ENCODE assay signal across 9 mouse cellular contexts in the genomic region with DNA sequence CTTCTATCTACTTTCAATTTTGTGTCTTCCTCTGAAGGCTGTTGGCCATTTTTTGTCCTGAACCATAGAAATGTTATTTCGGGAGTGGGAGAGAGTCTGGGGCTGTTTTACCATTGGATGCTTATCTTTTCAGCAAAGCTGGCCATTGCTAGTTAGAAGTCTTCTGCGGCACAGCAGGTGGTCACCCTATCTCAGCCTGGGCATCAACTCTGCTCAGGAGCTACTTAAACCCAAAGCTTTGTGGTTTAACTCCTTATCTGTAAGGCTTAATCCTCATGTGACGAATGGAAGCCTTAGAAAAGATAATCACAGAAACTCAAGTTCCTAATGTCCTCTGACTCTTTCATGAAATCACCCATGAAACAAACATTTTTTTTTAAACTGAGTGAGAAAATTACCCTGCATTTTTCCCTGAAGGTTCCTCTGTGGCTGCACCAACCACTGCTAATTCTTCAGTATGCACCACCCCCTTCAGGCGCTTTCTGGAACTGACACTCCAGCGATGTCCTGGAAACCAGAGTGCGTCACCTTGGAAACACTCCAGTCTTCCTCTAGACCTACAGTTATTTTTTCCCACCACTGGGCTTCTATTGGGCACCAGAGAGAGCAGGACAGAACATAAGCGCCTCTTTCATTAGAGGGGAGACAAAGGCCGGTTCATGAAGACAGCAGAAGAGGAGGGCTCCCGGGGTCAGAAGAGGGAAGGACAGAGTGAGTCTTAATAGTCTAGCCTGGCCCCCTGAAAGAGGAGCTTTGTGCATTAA.
DNase-seq lines count a peak whose midpoint lies in the region; ATAC-seq and TF ChIP-seq lines count a peak whose summit lies in the region.
"Had no signal": no experiment of that assay in that cellular context is flagged by ENCODE, and none has a peak within 500 bp of the region (broad histone marks: within the 10 kb centered on the region; RNA-seq: fewer than 3 reads in every experiment).

No protein-coding gene starts in this region.

- H3K27ac ChIP-seq in forebrain, embryonic 15.5 days (replicated peaks): peak overlapping the region; percentile 44
- no peak overlapping the region for H3K27ac ChIP-seq in liver, embryonic 14.5 days

- H3K4me2 ChIP-seq in forebrain, embryonic 15.5 days (replicated peaks): 0 out of 2 replicates have a peak overlapping the region, but pooled peaks have one; percentile 13
- H3K4me2 ChIP-seq in liver, embryonic 14.5 days (ENCODE audit: low read depth): no peak overlapping the region

- no peaks in the 10 kb centered on the region for H3K9me3 ChIP-seq in forebrain, embryonic 15.5 days
- H3K9me3 ChIP-seq in liver, embryonic 14.5 days (ENCODE audit: control insufficient read depth, low read length): no peaks in the 10 kb centered on the region

- TF ChIP-seq CTCF in liver, embryonic 14.5 days (IDR thresholded peaks at IDR 0.05; ENCODE audit: low read depth): peak; percentile 54

- no peaks in the 10 kb centered on the region for H3K36me3 ChIP-seq in forebrain, embryonic 15.5 days
- H3K36me3 ChIP-seq in liver, embryonic 14.5 days (replicated peaks; ENCODE audit: control insufficient read depth, insufficient read depth, low read depth): no peaks in the 10 kb centered on the region

- no peaks in the 10 kb centered on the region for H3K27me3 ChIP-seq in forebrain, embryonic 15.5 days
- no peaks in the 10 kb centered on the region for H3K27me3 ChIP-seq in liver, embryonic 14.5 days (ENCODE audit: control insufficient read depth, insufficient read depth, low read length)

- peak; percentile 74 for DNase-seq in ES-CJ7 (ENCODE audit: low read depth, low spot score)
- DNase-seq in cerebellum, adult 11 months: peak; percentile 85
- peak; percentile 82 to 89 for DNase-seq in heart, postnatal 10 days
- peak; percentile 38 to 80 for DNase-seq in kidney, postnatal 36 days
- no peak for DNase-seq in liver, embryonic 14.5 days (ENCODE audit: low read depth in 3 of 3, low spot score in 3 of 3)
- DNase-seq in ovary, adult 18-20 months (ENCODE audit: low spot score): peak; percentile 53
- peak; percentile 75 for DNase-seq in urinary bladder, postnatal 14 days (ENCODE audit: low spot score)

- no peak overlapping the region for H3K9ac ChIP-seq in forebrain, embryonic 15.5 days (replicated peaks)
- no peak overlapping the region for H3K9ac ChIP-seq in liver, embryonic 14.5 days (replicated peaks)

- no peak for TF ChIP-seq EP300 in liver, embryonic 14.5 days (IDR thresholded peaks at IDR 0.05; ENCODE audit: low read depth)

- intact Hi-C loops in heart, postnatal 10 days (cut with DNase I): loop anchor here (1.0 kb wide), 3 partner anchors 106 to 256 kb away; no protein-coding TSS in a partner anchor

- WGBS in forebrain, embryonic 15.5 days: 8% methylated on average over 9 of the region's 9 CpGs
- WGBS in liver, embryonic 14.5 days (ENCODE audit: insufficient replicate concordance): 21% methylated on average over 9 of the region's 9 CpGs

- H3K4me3 ChIP-seq in forebrain, embryonic 15.5 days: no peak overlapping the region
- H3K4me3 ChIP-seq in liver, embryonic 14.5 days (ENCODE audit: insufficient read depth in 1 of 2, low read depth in 2 of 2, low read length in 2 of 2): no peak overlapping the region
- H3K4me3 ChIP-seq: erythroblast, embryonic 14.5 days had no signal

- peaks cover 17% of the 10 kb centered on the region for H3K4me1 ChIP-seq in forebrain, embryonic 15.5 days
- no peaks in the 10 kb centered on the region for H3K4me1 ChIP-seq in liver, embryonic 14.5 days (replicated peaks; ENCODE audit: control insufficient read depth in 2 of 2, insufficient read depth in 2 of 2, low read length in 1 of 2)

- ATAC-seq in forebrain, embryonic 15.5 days (replicated peaks): peak; percentile 94
- no peak for ATAC-seq in liver, embryonic 14.5 days (ENCODE audit: insufficient read depth)

Comparison
In these comparisons a context has a peak if more than half of its experiments do, and no peak if none do; other contexts are left out.
1. DNase-seq: peak in ES-CJ7 (single experiment), cerebellum, adult 11 months (single experiment), heart, postnatal 10 days (2 of 2), kidney, postnatal 36 days (2 of 2), ovary, adult 18-20 months (single experiment) and urinary bladder, postnatal 14 days (single experiment); none in liver, embryonic 14.5 days (0 of 3).